Mouse (Mus musculus) olfactory bulb, adult 2 months (tissue): Measurements from ENCODE around the gene Aatf.

Experiments used
- CTCF ChIP-seq: fragments of 200-500 bp; IDR thresholded peaks from 2 replicates; pipeline ENCODE4 v1.5.1; 2012; ENCODE audit warnings: low read depth, mild to moderate bottlenecking, low read length, moderate library complexity; ENCODE audit not compliant: insufficient read depth
- POLR2A ChIP-seq: fragments of 200-500 bp; IDR thresholded peaks from 2 replicates; pipeline ENCODE4 v1.6.1; 2012; ENCODE audit warnings: mild to moderate bottlenecking, low read depth, low read length, moderate library complexity; ENCODE audit not compliant: insufficient read depth

DNA sequence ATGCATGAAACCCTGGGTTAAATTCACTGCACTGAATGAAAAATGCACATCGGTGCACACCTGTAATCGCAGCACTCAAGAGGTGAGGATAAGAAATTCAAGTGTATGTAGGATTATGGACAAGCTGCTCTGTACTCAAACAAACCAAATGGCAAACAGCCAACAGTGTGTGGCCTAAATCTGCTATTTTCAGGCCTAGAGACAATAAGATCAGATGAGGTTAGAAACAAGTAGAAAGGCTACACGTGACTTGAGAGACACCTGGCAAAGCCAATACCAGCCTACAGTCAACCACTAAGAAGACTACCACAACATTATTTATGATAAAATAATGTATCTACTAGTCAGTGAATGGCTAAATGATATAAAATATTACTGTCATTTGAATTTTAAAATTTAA lies 72.9 kb downstream of the Aatf start:
- TF ChIP-seq POLR2A (no peak), CTCF (no peak)
